Mouse (Mus musculus) midbrain, postnatal 0 days (tissue): ENCODE data around the gene Gm27027. TPM values are rescaled to one million over a fixed set of nuclear protein-coding genes. Genes with fewer than 3 reads are reported as not detected.

Experiments used
- ATAC-seq: fragments of 200-750 bp; cut with Nextera tagmentation; 2 replicates; pipeline ENCODE4 v1.8.0; 2017; ENCODE audit warnings: moderate number of reproducible peaks, mild to moderate bottlenecking, moderate TSS enrichment, moderate library complexity; ENCODE audit not compliant: low FRiP score
- DNase-seq: peaks from one replicate; pipeline ENCODE4 v3.0.0-alpha.2; 2015; ENCODE audit warnings: low spot score
- H3K27ac ChIP-seq: fragments of 300-500 bp; sonication (generic); 2 replicates; pipeline ENCODE4 v1.5.1; 2014; ENCODE audit warnings: low read depth, mild to moderate bottlenecking, low read length, mixed read lengths
- H3K27me3 ChIP-seq: fragments of 300-500 bp; sonication (generic); 2 replicates; pipeline ENCODE4 v1.6.1; 2014; ENCODE audit warnings: low read length, control low read depth, mixed read lengths; ENCODE audit not compliant: insufficient read depth
- H3K36me3 ChIP-seq: fragments of 300-500 bp; sonication (generic); 2 replicates; pipeline ENCODE4 v1.6.1; 2014; ENCODE audit warnings: low read length, control low read depth, mixed read lengths; ENCODE audit not compliant: insufficient read depth
- H3K4me1 ChIP-seq: fragments of 300-500 bp; sonication (generic); 2 replicates; pipeline ENCODE4 v1.6.1; 2014; ENCODE audit warnings: mild to moderate bottlenecking, control low read depth, antibody characterized with exemption, low read length, mixed read lengths; ENCODE audit not compliant: insufficient read depth
- H3K4me2 ChIP-seq: fragments of 300-500 bp; sonication (generic); 2 replicates; pipeline ENCODE4 v1.6.1; 2014; ENCODE audit warnings: low read depth, mild to moderate bottlenecking, low read length, mixed read lengths; ENCODE audit not compliant: poor library complexity, severe bottlenecking
- H3K4me3 ChIP-seq: fragments of 300-500 bp; sonication (generic); 2 replicates; pipeline ENCODE4 v1.5.1; 2014; ENCODE audit warnings: low read depth, mild to moderate bottlenecking, low read length, moderate library complexity
- H3K9ac ChIP-seq: fragments of 300-500 bp; sonication (generic); replicated peaks from 2 replicates; pipeline ENCODE4 v1.6.1; 2014; ENCODE audit warnings: mild to moderate bottlenecking, low read length, moderate library complexity, mixed read lengths; ENCODE audit not compliant: poor library complexity, severe bottlenecking
- H3K9me3 ChIP-seq: fragments of 300-500 bp; sonication (generic); 2 replicates; pipeline ENCODE4 v1.6.1; 2016; ENCODE audit warnings: low read length, control low read depth
- CTCF ChIP-seq: IDR thresholded peaks from 2 replicates; pipeline ENCODE4 v1.5.1; 2016; ENCODE audit warnings: antibody characterized with exemption, mild to moderate bottlenecking
- WGBS: fragments of 180-500 bp; shearing (Covaris S2); extraction: QIAGEN DNeasy Blood & Tissue Kit; methylation state at CpG from one replicate; pipeline ENCODE4 v1.1.7; 2014; 5-methylcytosine and 5-hydroxymethylcytosine counted together
- polyA plus RNA-seq: library from polyadenylated mRNA; unstranded; fragments of >200 nt; fragmentation: Nextera tagmentation; extraction: Ambion mirVana; gene quantifications from 2 replicates; pipeline ENCODE4 v1.2.1, GENCODE M21; 2015
- total RNA-seq: library from RNA; depleted of rRNA; stranded (reverse); fragments of >200 nt; gene quantifications from 2 replicates; pipeline ENCODE4 v1.2.3, GENCODE M21; 2014

Gm27027 gene
- total and polyA plus RNA-seq, 2 experiments from 2014 or later = not detected

DNA sequence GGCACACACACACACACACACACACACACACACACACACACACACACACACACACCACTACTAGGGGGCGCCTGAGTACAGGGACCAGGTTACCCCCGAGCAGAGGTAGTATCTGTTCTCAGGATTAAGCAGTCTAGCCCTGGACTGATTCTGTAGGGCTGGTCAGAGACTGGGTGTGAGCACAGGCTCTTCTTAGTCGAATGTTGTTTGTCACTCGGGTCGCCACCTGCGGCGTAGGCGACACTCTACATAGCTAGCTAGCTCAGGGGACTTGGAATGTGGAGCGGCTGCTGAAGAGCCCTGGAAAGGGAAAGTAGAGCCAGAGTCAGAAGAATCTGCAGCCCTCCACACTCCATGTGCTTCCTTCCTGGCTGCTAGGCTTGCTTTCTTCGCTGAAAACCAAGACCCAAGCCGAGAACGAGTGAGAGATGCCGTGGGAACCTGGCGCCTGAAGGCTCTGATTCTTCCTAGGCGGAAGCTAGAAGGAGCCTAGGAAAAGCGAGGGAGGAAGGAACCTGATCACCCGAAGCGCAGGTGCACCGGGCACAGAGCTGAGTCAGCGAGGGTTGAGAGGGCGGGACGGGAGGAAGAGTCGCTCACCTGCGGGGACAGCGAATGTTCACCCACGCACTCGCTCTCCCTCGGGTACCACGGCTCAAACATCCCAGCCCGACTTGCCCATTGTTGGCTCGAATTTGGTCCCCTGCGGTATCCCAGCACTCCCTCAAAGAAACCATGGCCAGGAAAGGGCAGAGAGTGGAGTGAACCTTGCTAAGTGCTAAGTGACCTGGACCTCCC, 41.2 kb downstream of the Gm27027 start:
- no peaks in the 10 kb centered on the region for H3K4me1 ChIP-seq
- H3K9ac ChIP-seq = peak overlapping the region; percentile 83
- DNase-seq (peak; percentile 44), ATAC-seq (no peak)
- peak overlapping the region; percentile 78 for H3K4me3 ChIP-seq
- H3K36me3 ChIP-seq = no peaks in the 10 kb centered on the region
- H3K9me3 ChIP-seq = no peaks in the 10 kb centered on the region
- H3K27ac ChIP-seq = 0 out of 2 replicates have a peak overlapping the region, but pooled peaks have one; percentile 13
- TF ChIP-seq CTCF = peak; percentile 33
- peaks cover 13% of the 10 kb centered on the region for H3K27me3 ChIP-seq
- under 1% methylated on average over 27 of the region's 32 CpGs for WGBS
- peak overlapping the region; percentile 98 for H3K4me2 ChIP-seq

DNA sequence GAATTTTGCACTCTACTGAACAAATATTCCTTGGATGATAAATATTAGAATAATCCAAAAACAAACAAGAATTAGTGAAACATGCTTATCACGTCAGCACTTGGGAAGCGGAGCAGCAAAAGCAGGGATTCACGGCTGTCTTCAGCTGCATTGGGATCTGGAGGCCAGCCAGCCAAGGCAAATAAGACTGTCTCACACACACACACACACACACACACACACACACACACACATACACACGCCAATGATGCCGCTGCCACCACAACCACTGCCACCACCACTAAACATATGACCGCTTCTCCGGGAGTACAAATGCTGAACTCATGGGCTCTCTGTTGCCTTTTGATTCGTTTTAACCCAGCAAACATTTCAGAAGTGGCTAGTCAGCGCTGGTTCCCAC, 42.4 kb downstream of the Gm27027 start:
- Histone ChIP-seq H3K36me3 (no peaks in the 10 kb centered on the region), H3K9ac (no peak overlapping the region), H3K27ac (no peak overlapping the region), H3K4me2 (no peak overlapping the region), H3K4me3 (no peak overlapping the region), H3K9me3 (no peaks in the 10 kb centered on the region), H3K4me1 (no peaks in the 10 kb centered on the region), H3K27me3 (peaks cover 13% of the 10 kb centered on the region)
- no peak for TF ChIP-seq CTCF
- 78% methylated on average over 9 of the region's 9 CpGs for WGBS
- ATAC-seq (no peak), DNase-seq (no peak)

DNA sequence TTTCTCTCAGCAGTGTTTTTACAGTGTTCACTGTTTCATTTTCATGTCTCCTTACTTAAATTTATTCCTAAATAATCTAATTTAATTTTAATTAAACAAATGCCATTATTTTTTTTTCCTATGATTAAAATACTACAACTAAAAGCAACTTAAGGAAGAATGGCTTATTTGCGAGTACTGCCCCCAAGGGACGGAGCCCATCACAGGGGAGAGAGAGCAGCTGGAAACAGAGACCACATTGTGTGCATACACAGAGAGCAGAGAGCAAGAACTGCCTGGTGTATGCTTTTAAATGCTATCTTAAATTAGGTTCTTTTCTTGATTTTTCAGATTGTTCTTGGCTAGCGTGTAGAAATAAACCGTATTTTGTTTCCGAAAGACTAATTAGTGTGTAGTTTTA, 49.2 kb downstream of the Gm27027 start:
- no peak for ATAC-seq

DNA sequence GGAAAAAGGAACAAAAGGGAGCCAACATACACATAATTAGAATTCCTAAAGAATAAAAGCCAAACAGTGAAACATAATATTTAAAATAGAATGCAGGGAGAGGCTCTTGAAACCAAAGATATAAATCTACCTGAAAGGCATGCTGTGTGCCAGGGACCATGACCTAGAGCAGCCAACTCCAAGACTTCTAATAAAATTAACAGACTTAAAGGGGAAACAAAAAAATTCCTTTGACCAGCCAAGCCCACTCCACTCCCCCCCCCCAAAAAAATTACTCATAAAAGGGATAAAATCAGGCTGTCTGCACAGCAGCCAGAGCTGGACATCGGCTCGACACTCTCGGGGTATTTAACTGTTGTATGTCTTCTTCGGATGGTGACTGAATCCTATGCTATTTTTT, 51.3 kb downstream of the Gm27027 start:
- no peaks in the 10 kb centered on the region for H3K27me3 ChIP-seq
- 96% methylated on average over 4 of the region's 4 CpGs for WGBS
- H3K36me3 ChIP-seq = no peaks in the 10 kb centered on the region
- DNase-seq (no peak), ATAC-seq (no peak)
- H3K9me3 ChIP-seq = 0 out of 2 replicates have a peak, but pooled peaks cover 4% of the 10 kb centered on the region
- H3K27ac ChIP-seq = no peak overlapping the region
- no peak overlapping the region for H3K4me2 ChIP-seq
- no peak overlapping the region for H3K4me3 ChIP-seq
- no peak overlapping the region for H3K9ac ChIP-seq
- H3K4me1 ChIP-seq = no peaks in the 10 kb centered on the region
- TF ChIP-seq CTCF = no peak

More for the DNA sequence above, 49.2 kb downstream of the Gm27027 start:
- Histone ChIP-seq H3K27me3 (no peaks in the 10 kb centered on the region), H3K4me3 (no peak overlapping the region), H3K9ac (no peak overlapping the region), H3K4me2 (no peak overlapping the region), H3K4me1 (no peaks in the 10 kb centered on the region), H3K36me3 (no peaks in the 10 kb centered on the region), H3K9me3 (0 out of 2 replicates have a peak, but pooled peaks cover 4% of the 10 kb centered on the region), H3K27ac (no peak overlapping the region)
- no peak for DNase-seq
- TF ChIP-seq CTCF = no peak
- 73% methylated on average over 5 of the region's 5 CpGs for WGBS

DNA sequence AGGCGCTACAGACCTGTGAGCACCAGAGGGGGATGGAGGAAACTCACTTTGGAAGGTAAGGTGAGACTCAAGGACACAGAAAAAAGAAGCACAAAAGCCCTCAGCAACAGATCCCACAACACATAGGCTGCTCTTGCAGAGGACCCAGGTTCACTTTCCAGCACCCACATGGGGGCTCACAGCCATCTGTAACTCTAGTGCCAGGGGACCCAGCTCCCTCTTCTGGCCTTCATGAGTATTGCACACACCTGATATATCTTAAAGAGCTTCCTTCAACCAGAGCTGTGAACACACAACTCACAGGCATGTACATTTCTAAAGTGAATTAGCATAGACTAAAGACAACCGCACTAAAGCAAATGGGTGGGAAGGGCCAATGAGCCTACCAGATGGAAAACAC, 52.1 kb downstream of the Gm27027 start:
- 0 out of 2 replicates have a peak, but pooled peaks cover 4% of the 10 kb centered on the region for H3K9me3 ChIP-seq
- WGBS = 94% methylated on average over 2 of the region's 2 CpGs

DNA sequence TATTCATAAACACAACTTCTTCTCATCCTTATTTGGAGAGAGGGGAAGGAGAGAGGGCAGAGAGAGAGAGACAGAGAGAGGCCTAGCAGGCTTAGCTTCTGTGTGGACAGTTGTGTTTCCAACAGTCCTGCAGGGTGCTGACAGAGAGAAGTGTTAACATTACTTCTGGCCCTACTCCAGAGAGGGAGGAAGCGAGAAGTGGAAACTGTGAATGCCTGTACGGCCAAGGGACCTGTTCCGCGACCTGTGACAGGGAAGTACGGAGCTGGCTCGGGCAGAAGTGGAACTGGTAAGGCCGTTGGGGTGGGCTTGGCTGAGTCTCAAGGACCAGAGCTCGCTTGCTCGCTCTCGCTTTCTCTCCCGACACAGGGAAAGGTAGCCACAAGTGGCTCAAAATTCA, 54.5 kb downstream of the Gm27027 start:
- Histone ChIP-seq H3K4me1 (no peaks in the 10 kb centered on the region), H3K4me3 (no peak overlapping the region), H3K4me2 (no peak overlapping the region), H3K9ac (no peak overlapping the region), H3K36me3 (no peaks in the 10 kb centered on the region), H3K27me3 (no peaks in the 10 kb centered on the region), H3K9me3 (0 out of 2 replicates have a peak, but pooled peaks cover 4% of the 10 kb centered on the region), H3K27ac (no peak overlapping the region)
- ATAC-seq = no peak
- no peak for DNase-seq
- WGBS = 77% methylated on average over 11 of the region's 11 CpGs
- TF ChIP-seq CTCF = no peak

More for the DNA sequence above, 52.1 kb downstream of the Gm27027 start:
- no peak overlapping the region for H3K27ac ChIP-seq
- peak; percentile 32; the same call in 1 of the 2 replicates for TF ChIP-seq CTCF
- no peaks in the 10 kb centered on the region for H3K27me3 ChIP-seq
- no peaks in the 10 kb centered on the region for H3K4me1 ChIP-seq
- DNase-seq (no peak), ATAC-seq (no peak)
- H3K9ac ChIP-seq = no peak overlapping the region
- no peaks in the 10 kb centered on the region for H3K36me3 ChIP-seq
- H3K4me2 ChIP-seq = no peak overlapping the region
- H3K4me3 ChIP-seq = no peak overlapping the region
